Mouse (Mus musculus): ENCODE results near the gene Tdrd6.

DNA sequence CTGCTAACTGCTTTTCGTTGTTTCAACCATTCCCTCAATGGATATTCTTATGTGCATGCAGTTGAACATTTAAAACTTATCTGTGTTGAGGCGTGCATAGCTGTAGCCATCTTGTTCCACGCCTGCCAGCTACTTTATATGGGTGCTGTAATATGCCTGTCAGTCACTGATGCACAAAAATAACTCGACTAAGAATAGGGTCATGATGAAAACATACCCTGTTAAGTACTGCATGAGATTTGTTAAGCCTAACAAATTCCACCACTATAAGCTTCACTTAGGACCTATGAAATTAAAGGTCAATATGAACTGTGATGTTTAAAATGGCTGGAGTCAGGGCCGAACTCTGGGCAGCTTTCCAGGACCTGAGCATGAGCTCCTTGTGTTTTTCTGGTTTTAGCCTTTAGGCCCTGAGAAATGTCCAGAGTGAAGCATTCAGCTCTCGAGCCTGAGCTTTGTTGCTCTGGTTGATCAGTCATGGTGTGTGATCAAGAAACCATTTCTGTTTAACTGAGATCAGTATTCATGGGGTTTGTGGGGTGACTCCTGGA, 39.1 kb upstream of the Tdrd6 start:
- TF ChIP-seq CTCF (IDR thresholded peaks at IDR 0.05) (no peak), EP300 (IDR thresholded peaks at IDR 0.05) (no peak)
